Mouse (Mus musculus): ENCODE data around the gene Poglut1. TPM values are rescaled to one million over a fixed set of nuclear protein-coding genes. Genes with fewer than 3 reads are reported as not detected.

Poglut1 gene
- polyA plus RNA-seq, 1 experiment from 2014 or later = 30.4 TPM

- H3K4me1 ChIP-seq (ENCODE audit: control insufficient read depth in 2 of 2, insufficient read depth in 2 of 2, low read length in 2 of 2) = no peaks in the 10 kb centered on the region
- no peak for ATAC-seq (ENCODE audit: insufficient number of reproducible peaks, insufficient read depth, low FRiP score, low read depth)
- WGBS = 48% methylated on average over 3 of the region's 3 CpGs
- H3K9me3 ChIP-seq (ENCODE audit: control insufficient read depth, low read length) = no peaks in the 10 kb centered on the region
- H3K4me3 ChIP-seq (ENCODE audit: control insufficient read depth in 1 of 2, insufficient read depth in 1 of 2, low read depth in 1 of 2, low read length in 2 of 2) = no peak overlapping the region
- 0 out of 4 replicates have a peak overlapping the region, but pooled peaks have one; percentile 16 to 17 for H3K27ac ChIP-seq (replicated peaks in 1 of 2; ENCODE audit: control insufficient read depth in 1 of 2, insufficient read depth in 1 of 2, low read depth in 2 of 2, low read length in 2 of 2)
- H3K9ac ChIP-seq (ENCODE audit: low read length) = no peak overlapping the region
- no peaks in the 10 kb centered on the region for H3K27me3 ChIP-seq (ENCODE audit: control insufficient read depth, insufficient read depth, low read length)
- peaks cover 74% of the 10 kb centered on the region for H3K36me3 ChIP-seq (ENCODE audit: control insufficient read depth, insufficient read depth, low read length)
- H3K4me2 ChIP-seq (ENCODE audit: low read length) = no peak overlapping the region
Observed at GRCm38 (mm10) chr16:38591506-38591905, 41.4 kb upstream of the Poglut1 start.

- no peak overlapping the region for H3K4me2 ChIP-seq (ENCODE audit: low read length)
- H3K9ac ChIP-seq (ENCODE audit: low read length) = no peak overlapping the region
- H3K27ac ChIP-seq (replicated peaks in 1 of 2; ENCODE audit: control insufficient read depth in 1 of 2, insufficient read depth in 1 of 2, low read depth in 2 of 2, low read length in 2 of 2) = no peak overlapping the region
- peaks cover 95% of the 10 kb centered on the region for H3K36me3 ChIP-seq (ENCODE audit: control insufficient read depth, insufficient read depth, low read length)
- H3K9me3 ChIP-seq (ENCODE audit: control insufficient read depth, low read length) = no peaks in the 10 kb centered on the region
- H3K27me3 ChIP-seq (ENCODE audit: control insufficient read depth, insufficient read depth, low read length) = no peaks in the 10 kb centered on the region
- ATAC-seq (ENCODE audit: insufficient number of reproducible peaks, insufficient read depth, low FRiP score, low read depth) = no peak
- WGBS = 93% methylated on average over 4 of the region's 4 CpGs
- no peaks in the 10 kb centered on the region for H3K4me1 ChIP-seq (ENCODE audit: control insufficient read depth in 2 of 2, insufficient read depth in 2 of 2, low read length in 2 of 2)
- H3K4me3 ChIP-seq (ENCODE audit: control insufficient read depth in 1 of 2, insufficient read depth in 1 of 2, low read depth in 1 of 2, low read length in 2 of 2) = no peak overlapping the region
Observed at GRCm38 (mm10) chr16:38587572-38587971, 37.5 kb upstream of the Poglut1 start.

DNA sequence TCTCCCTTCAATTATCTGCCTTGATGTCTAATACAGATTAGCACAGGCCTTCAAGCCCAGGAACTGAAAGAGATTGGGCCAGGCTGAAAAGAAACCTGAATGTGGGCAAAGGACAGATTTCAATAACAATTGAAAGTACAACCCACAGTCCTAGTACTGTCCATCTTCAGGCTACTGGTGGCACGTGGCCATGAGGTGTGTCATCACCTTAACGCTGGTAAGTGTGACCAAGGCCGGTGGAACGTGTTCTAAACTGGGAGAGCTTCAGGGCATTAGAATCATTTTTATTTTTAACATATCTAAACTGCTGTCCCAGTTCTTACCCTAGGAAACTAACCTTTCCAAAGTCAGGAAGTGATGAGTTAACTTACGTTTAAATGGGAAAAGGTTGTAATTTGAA, 37.1 kb upstream of the Poglut1 start:
- no peak overlapping the region for H3K4me2 ChIP-seq (ENCODE audit: low read length)
- H3K27me3 ChIP-seq (ENCODE audit: control insufficient read depth, insufficient read depth, low read length) = no peaks in the 10 kb centered on the region
- H3K4me3 ChIP-seq (ENCODE audit: control insufficient read depth in 1 of 2, insufficient read depth in 1 of 2, low read depth in 1 of 2, low read length in 2 of 2) = no peak overlapping the region
- peaks cover 95% of the 10 kb centered on the region for H3K36me3 ChIP-seq (ENCODE audit: control insufficient read depth, insufficient read depth, low read length)
- WGBS = 52% methylated on average over 5 of the region's 5 CpGs
- ATAC-seq (ENCODE audit: insufficient number of reproducible peaks, insufficient read depth, low FRiP score, low read depth) = no peak
- H3K9me3 ChIP-seq (ENCODE audit: control insufficient read depth, low read length) = no peaks in the 10 kb centered on the region
- H3K9ac ChIP-seq (ENCODE audit: low read length) = no peak overlapping the region
- no peaks in the 10 kb centered on the region for H3K4me1 ChIP-seq (ENCODE audit: control insufficient read depth in 2 of 2, insufficient read depth in 2 of 2, low read length in 2 of 2)
- no peak overlapping the region for H3K27ac ChIP-seq (replicated peaks in 1 of 2; ENCODE audit: control insufficient read depth in 1 of 2, insufficient read depth in 1 of 2, low read depth in 2 of 2, low read length in 2 of 2)

DNA sequence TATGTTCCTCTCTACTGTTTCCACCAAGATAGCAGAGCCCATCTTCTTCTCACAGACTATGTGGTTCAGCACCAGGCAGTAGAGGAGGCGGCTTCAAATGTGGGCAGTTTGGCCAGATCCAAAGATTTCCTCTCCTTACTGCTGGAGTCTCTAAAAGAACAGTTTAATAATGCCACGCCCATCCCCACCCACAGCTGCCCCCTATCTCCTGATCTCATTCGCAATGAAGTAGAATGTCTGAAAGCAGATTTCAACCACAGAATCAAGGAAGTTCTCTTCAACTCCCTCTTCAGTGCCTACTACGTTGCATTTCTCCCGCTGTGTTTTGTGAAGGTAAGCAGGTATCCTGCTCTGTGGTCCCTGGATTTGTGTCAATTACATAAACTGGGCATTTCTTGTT, 35.1 kb upstream of the Poglut1 start:
- no peak overlapping the region for H3K9ac ChIP-seq (ENCODE audit: low read length)
- H3K36me3 ChIP-seq (ENCODE audit: control insufficient read depth, insufficient read depth, low read length) = peaks cover 96% of the 10 kb centered on the region
- H3K4me2 ChIP-seq (ENCODE audit: low read length) = no peak overlapping the region
- no peak overlapping the region for H3K27ac ChIP-seq (replicated peaks in 1 of 2; ENCODE audit: control insufficient read depth in 1 of 2, insufficient read depth in 1 of 2, low read depth in 2 of 2, low read length in 2 of 2)
- WGBS = 89% methylated on average over 5 of the region's 5 CpGs
- no peaks in the 10 kb centered on the region for H3K9me3 ChIP-seq (ENCODE audit: control insufficient read depth, low read length)
- no peak for ATAC-seq (ENCODE audit: insufficient number of reproducible peaks, insufficient read depth, low FRiP score, low read depth)
- H3K27me3 ChIP-seq (ENCODE audit: control insufficient read depth, insufficient read depth, low read length) = no peaks in the 10 kb centered on the region
- H3K4me1 ChIP-seq (ENCODE audit: control insufficient read depth in 2 of 2, insufficient read depth in 2 of 2, low read length in 2 of 2) = no peaks in the 10 kb centered on the region
- H3K4me3 ChIP-seq (ENCODE audit: control insufficient read depth in 1 of 2, insufficient read depth in 1 of 2, low read depth in 1 of 2, low read length in 2 of 2) = no peak overlapping the region

DNA sequence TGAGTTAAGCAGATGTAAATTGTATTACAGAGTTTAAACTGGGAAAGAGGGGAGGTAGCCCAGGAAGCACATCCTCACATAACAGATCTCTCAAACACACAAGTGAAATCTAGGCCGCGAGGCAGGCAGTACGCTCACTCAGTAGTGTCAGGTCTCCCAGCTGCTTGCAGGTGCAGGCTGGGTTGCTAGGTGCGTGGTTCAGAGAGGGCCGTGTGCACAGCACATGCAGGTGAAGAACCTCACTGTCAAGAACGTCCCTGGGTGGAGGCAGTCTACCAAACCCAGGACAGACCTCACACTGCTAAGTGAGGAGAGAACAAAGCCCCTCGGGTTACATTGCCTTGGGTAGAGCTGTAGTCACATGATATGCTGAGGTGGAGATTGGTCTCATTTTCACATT, 34.7 kb upstream of the Poglut1 start:
- no peaks in the 10 kb centered on the region for H3K4me1 ChIP-seq (ENCODE audit: control insufficient read depth in 2 of 2, insufficient read depth in 2 of 2, low read length in 2 of 2)
- H3K9ac ChIP-seq (ENCODE audit: low read length) = no peak overlapping the region
- H3K27ac ChIP-seq (replicated peaks in 1 of 2; ENCODE audit: control insufficient read depth in 1 of 2, insufficient read depth in 1 of 2, low read depth in 2 of 2, low read length in 2 of 2) = no peak overlapping the region
- H3K36me3 ChIP-seq (ENCODE audit: control insufficient read depth, insufficient read depth, low read length) = peaks cover 94% of the 10 kb centered on the region
- no peaks in the 10 kb centered on the region for H3K27me3 ChIP-seq (ENCODE audit: control insufficient read depth, insufficient read depth, low read length)
- WGBS = 86% methylated on average over 7 of the region's 7 CpGs
- no peaks in the 10 kb centered on the region for H3K9me3 ChIP-seq (ENCODE audit: control insufficient read depth, low read length)
- no peak overlapping the region for H3K4me2 ChIP-seq (ENCODE audit: low read length)
- no peak overlapping the region for H3K4me3 ChIP-seq (ENCODE audit: control insufficient read depth in 1 of 2, insufficient read depth in 1 of 2, low read depth in 1 of 2, low read length in 2 of 2)
- no peak for ATAC-seq (ENCODE audit: insufficient number of reproducible peaks, insufficient read depth, low FRiP score, low read depth)

DNA sequence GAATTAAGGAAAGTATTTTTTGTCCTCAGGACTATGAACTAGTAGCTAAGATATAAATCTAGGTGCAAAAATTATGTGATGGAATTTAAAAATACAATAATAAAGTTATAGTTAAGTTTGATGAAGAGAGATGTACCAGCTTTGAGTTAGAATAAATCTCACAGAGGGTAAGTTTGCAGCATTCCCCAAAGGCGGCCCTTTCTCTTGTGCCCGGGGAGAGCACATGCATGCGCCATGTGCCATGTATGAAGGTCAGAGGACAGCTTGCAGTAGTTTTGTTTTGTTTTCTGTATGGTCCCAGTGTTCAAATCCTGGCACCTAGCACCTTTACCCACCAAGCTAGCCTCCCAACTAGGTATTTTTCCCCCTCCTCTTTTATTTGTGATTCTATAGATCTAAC, 21.4 kb upstream of the Poglut1 start:
- WGBS = 94% methylated on average over 3 of the region's 3 CpGs
- Histone ChIP-seq H3K36me3 (ENCODE audit: control insufficient read depth, insufficient read depth, low read length) (peaks cover 81% of the 10 kb centered on the region), H3K27ac (replicated peaks in 1 of 2; ENCODE audit: control insufficient read depth in 1 of 2, insufficient read depth in 1 of 2, low read depth in 2 of 2, low read length in 2 of 2) (no peak overlapping the region), H3K9ac (ENCODE audit: low read length) (no peak overlapping the region), H3K9me3 (ENCODE audit: control insufficient read depth, low read length) (no peaks in the 10 kb centered on the region), H3K27me3 (ENCODE audit: control insufficient read depth, insufficient read depth, low read length) (no peaks in the 10 kb centered on the region), H3K4me1 (ENCODE audit: control insufficient read depth in 2 of 2, insufficient read depth in 2 of 2, low read length in 2 of 2) (no peaks in the 10 kb centered on the region), H3K4me3 (ENCODE audit: control insufficient read depth in 1 of 2, insufficient read depth in 1 of 2, low read depth in 1 of 2, low read length in 2 of 2) (no peak overlapping the region), H3K4me2 (ENCODE audit: low read length) (no peak overlapping the region)
- ATAC-seq (ENCODE audit: insufficient number of reproducible peaks, insufficient read depth, low FRiP score, low read depth) = no peak

GRCm38 (mm10) chr16:38568192-38568591, 18.1 kb upstream of the Poglut1 start:
- H3K27ac ChIP-seq (replicated peaks in 1 of 2; ENCODE audit: control insufficient read depth in 1 of 2, insufficient read depth in 1 of 2, low read depth in 2 of 2, low read length in 2 of 2) = no peak overlapping the region
- H3K4me3 ChIP-seq (ENCODE audit: control insufficient read depth in 1 of 2, insufficient read depth in 1 of 2, low read depth in 1 of 2, low read length in 2 of 2) = no peak overlapping the region
- no peaks in the 10 kb centered on the region for H3K27me3 ChIP-seq (ENCODE audit: control insufficient read depth, insufficient read depth, low read length)
- WGBS = 94% methylated on average over 5 of the region's 5 CpGs
- H3K9ac ChIP-seq (ENCODE audit: low read length) = no peak overlapping the region
- ATAC-seq (ENCODE audit: insufficient number of reproducible peaks, insufficient read depth, low FRiP score, low read depth) = no peak
- H3K4me1 ChIP-seq (ENCODE audit: control insufficient read depth in 2 of 2, insufficient read depth in 2 of 2, low read length in 2 of 2) = peaks cover 2 to 9% of the 10 kb centered on the region in 2 experiments; a peak in 2 of 4 replicates
- H3K4me2 ChIP-seq (ENCODE audit: low read length) = no peak overlapping the region
- H3K36me3 ChIP-seq (ENCODE audit: control insufficient read depth, insufficient read depth, low read length) = peaks cover 75% of the 10 kb centered on the region
- no peaks in the 10 kb centered on the region for H3K9me3 ChIP-seq (ENCODE audit: control insufficient read depth, low read length)

DNA sequence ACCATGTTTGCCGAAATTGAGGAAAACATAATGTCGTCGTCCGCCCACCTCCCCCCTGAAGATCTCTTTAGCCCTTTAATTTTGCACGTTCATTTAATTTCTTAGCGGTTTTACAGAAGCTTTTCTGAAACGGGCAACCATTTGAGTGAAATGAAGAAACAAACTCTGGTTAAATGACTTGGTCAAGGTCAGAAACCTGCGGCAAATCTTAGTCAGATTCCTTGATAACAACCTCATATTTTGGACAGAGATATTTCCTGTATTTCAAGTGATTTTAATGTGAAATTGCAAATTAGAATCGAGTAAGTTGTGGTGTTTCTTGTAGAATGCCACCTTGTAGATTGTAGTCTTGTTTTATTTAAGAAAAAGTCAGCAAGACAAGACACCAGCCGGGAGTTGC, 13.5 kb upstream of the Poglut1 start:
- Histone ChIP-seq H3K27ac (replicated peaks in 1 of 2; ENCODE audit: control insufficient read depth in 1 of 2, insufficient read depth in 1 of 2, low read depth in 2 of 2, low read length in 2 of 2) (peak overlapping the region in 1 of 2 experiments; percentile 84; a peak in 2 of 4 replicates), H3K4me1 (ENCODE audit: control insufficient read depth in 2 of 2, insufficient read depth in 2 of 2, low read length in 2 of 2) (peaks cover 2 to 9% of the 10 kb centered on the region in 2 experiments; a peak in 2 of 4 replicates), H3K9me3 (ENCODE audit: control insufficient read depth, low read length) (no peaks in the 10 kb centered on the region), H3K4me3 (ENCODE audit: control insufficient read depth in 1 of 2, insufficient read depth in 1 of 2, low read depth in 1 of 2, low read length in 2 of 2) (peak overlapping the region; percentile 92 to 94; a peak in 3 of 4 replicates), H3K36me3 (ENCODE audit: control insufficient read depth, insufficient read depth, low read length) (peaks cover 33% of the 10 kb centered on the region), H3K9ac (ENCODE audit: low read length) (peak overlapping the region; percentile 88), H3K27me3 (ENCODE audit: control insufficient read depth, insufficient read depth, low read length) (no peaks in the 10 kb centered on the region; the same call in 1 of the 2 replicates), H3K4me2 (ENCODE audit: low read length) (peak overlapping the region; percentile 82)
- 22% methylated on average over 10 of the region's 10 CpGs for WGBS
- no peak for ATAC-seq (ENCODE audit: insufficient number of reproducible peaks, insufficient read depth, low FRiP score, low read depth)
